Mouse (Mus musculus) heart, adult 2 months (tissue): ENCODE measurements around the gene Rbm41. TPM values are rescaled to one million over a fixed set of nuclear protein-coding genes. Genes with fewer than 3 reads are reported as not detected.

ENCODE experiments used
- DNase-seq, 2 experiments: peaks; one replicate each; pipeline ENCODE4 v3.0.0; 2021
- H3K27ac ChIP-seq: fragments of 200-600 bp; 2 replicates; pipeline ENCODE4 v1.8.1; 2022
- H3K27me3 ChIP-seq: fragments of 200-500 bp; 2 replicates; pipeline ENCODE4 v1.6.1; 2012; ENCODE audit warnings: mild to moderate bottlenecking, low read length, inconsistent platforms, mixed read lengths; ENCODE audit not compliant: control insufficient read depth, insufficient read depth
- H3K36me3 ChIP-seq: fragments of 200-500 bp; 2 replicates; pipeline ENCODE4 v1.6.1; 2012; ENCODE audit warnings: low read length, inconsistent platforms; ENCODE audit not compliant: control insufficient read depth, insufficient read depth
- H3K4me1 ChIP-seq: fragments of 200-500 bp; 2 replicates; pipeline ENCODE4 v1.6.1; 2011; ENCODE audit warnings: low read length; ENCODE audit not compliant: control insufficient read depth, insufficient read depth
- H3K4me3 ChIP-seq: fragments of 200-600 bp; 2 replicates; pipeline ENCODE4 v1.8.1; 2022
- H3K79me2 ChIP-seq: fragments of 200-500 bp; replicated peaks from 2 replicates; pipeline ENCODE4 v1.6.1; 2012; ENCODE audit warnings: mild to moderate bottlenecking, inconsistent platforms, low read length, moderate library complexity, mixed read lengths; ENCODE audit not compliant: control insufficient read depth, insufficient read depth
- H3K9ac ChIP-seq: fragments of 200-500 bp; 2 replicates; pipeline ENCODE4 v1.6.1; 2012; ENCODE audit warnings: low read depth, mild to moderate bottlenecking, control low read depth, inconsistent platforms, low read length, mixed read lengths
- CTCF ChIP-seq: fragments of 200-600 bp; IDR thresholded peaks from 2 replicates; pipeline ENCODE4 v1.8.1; 2022; ENCODE audit warnings: antibody characterized with exemption, mild to moderate bottlenecking, moderate library complexity
- EP300 ChIP-seq: fragments of 200-500 bp; IDR thresholded peaks from 2 replicates; pipeline ENCODE4 v1.6.1; 2011; ENCODE audit warnings: low read depth, low read length, control low read depth; ENCODE audit not compliant: insufficient read depth
- POLR2A ChIP-seq: fragments of 200-500 bp; IDR thresholded peaks from 2 replicates; pipeline ENCODE4 v1.6.1; 2011; ENCODE audit warnings: mild to moderate bottlenecking, low read depth, low read length, control low read depth; ENCODE audit not compliant: insufficient read depth
- WGBS: fragments of 180-500 bp; shearing (Covaris S2); methylation state at CpG from one replicate; pipeline ENCODE4 v1.1.7; 2018; 5-methylcytosine and 5-hydroxymethylcytosine counted together
- intact Hi-C: fragments of 180-260 bp; cut with DNase I; formaldehyde crosslinking; loops from one replicate; pipeline ENCODE4 v1.15.1; 2025
- long read RNA-seq: library from polyadenylated mRNA; stranded (forward); transcript quantifications from one replicate; pipeline ENCODE4 v2.0.0, GENCODE M21; 2021
- polyA plus RNA-seq: library from polyadenylated mRNA; depleted of rRNA; stranded (reverse); fragments of >200 nt; gene quantifications from 2 replicates; pipeline ENCODE4 v1.2.3, GENCODE M21; 2012; rRNA removed
- total RNA-seq, 2 experiments: library from RNA; stranded (reverse); gene quantifications; 2 replicates each; pipeline ENCODE4 v1.2.3; 2021

The Rbm41 gene
- total RNA-seq (1 to 10 TPM; 4.8 to 5.3 TPM), polyA plus RNA-seq (0.66 and 1.6 TPM in 2 replicates)
- long read RNA-seq, partial matches to known transcripts = 0 of 2 reads
- long read RNA-seq, other reads (novel, unspliced or antisense) = 1 of 2 reads

DNA sequence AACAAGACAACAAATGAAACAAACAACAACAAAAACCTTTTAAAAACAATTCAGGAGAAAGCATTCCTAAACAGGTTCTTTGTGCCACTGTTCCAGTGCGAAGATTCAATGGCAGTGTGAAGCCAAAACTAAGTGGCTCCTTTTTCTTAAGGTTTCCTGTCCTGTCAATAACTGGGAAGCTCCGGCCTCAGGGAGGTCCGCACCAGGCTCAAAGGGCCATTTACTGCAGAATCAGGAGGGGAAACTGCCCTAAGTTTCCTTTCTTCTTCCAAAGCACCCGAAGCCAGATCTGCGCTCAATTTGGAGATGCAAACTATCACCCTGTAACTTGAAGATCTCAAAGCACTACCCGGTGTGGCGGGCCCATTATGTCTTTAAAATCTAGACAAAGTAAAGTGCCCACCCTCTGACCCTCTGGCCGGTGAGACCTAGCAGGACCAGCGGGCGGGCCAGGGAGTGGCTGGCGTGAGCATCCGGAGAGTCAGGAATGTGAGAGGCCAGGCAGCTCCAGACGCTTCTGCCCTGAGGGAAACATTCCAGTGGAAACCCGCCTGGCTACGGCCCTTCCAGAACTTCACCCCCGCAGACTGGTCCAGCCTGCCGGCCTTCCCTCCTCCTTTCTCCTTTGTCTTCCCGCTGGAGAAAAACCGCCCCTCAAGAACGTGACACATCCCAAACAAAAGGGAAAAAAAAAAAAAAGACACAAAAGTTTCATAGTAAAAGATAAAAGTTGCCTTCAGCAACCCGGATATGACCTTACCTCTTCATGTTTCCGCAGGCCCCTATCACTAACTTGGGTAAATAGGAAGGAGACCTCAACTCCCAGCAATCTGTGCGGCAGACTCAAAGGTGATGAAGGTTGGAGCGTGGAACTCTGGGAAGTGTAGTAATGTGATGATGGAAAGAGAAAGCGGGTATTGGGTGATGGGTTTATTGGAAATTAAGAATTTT lies at the start of gene Rbm41:
Rbm41 (minus strand) TSS at position 856 of the 951 bp plus-strand sequence.
- H3K27me3 ChIP-seq = no peaks in the 10 kb centered on the region
- peak within 1 kb of the TSS; percentile 68 for H3K9ac ChIP-seq
- intact Hi-C loops = loop anchor here (10.0 kb wide), 1 partner anchor 123 kb away; the partner anchor contains the start of gene Morc4
- H3K4me3 ChIP-seq = peak within 1 kb of the TSS; percentile 55
- H3K79me2 ChIP-seq = 0 out of 2 replicates have a peak, but pooled peaks cover 2% of the 10 kb centered on the region
- DNase-seq = peak; percentile 54 to 56
- TF ChIP-seq CTCF = no peak
- TF ChIP-seq EP300 = no peak
- TF ChIP-seq POLR2A = no peak
- 13% methylated on average over 25 of the region's 25 CpGs for WGBS
- no peaks in the 10 kb centered on the region for H3K4me1 ChIP-seq
- peak within 1 kb of the TSS; percentile 73 for H3K27ac ChIP-seq
- no peaks in the 10 kb centered on the region for H3K36me3 ChIP-seq

DNA sequence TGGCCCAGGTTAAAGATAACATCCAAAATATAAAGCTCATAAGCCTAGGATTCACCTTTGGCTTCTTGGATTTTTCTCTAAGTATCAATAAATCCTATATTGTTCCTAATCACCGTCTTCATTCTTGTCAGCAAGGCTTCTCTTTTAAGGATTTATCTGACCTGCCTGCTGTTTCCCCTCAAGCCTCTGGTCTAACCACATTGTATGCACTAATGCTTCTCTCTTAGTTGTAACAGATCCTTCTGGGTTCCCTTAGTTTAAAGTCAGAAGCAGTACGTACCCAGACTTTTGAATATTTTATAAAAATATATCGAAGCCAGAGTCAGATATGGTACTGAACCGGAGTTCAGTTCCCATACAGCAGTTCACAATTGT lies 283 bp upstream of the Rbm41 start:
- peak overlapping the region; percentile 55 for H3K4me3 ChIP-seq
- H3K4me1 ChIP-seq = no peaks in the 10 kb centered on the region
- WGBS = 76% methylated on average over 4 of the region's 4 CpGs
- intact Hi-C loops = loop anchor here (10.0 kb wide), 1 partner anchor 124 kb away; the partner anchor contains the start of gene Morc4
- TF ChIP-seq CTCF (no peak), POLR2A (no peak), EP300 (no peak)
- H3K27ac ChIP-seq = peak overlapping the region; percentile 73; the same call in 1 of the 2 replicates
- no peaks in the 10 kb centered on the region for H3K27me3 ChIP-seq
- H3K9ac ChIP-seq = no peak overlapping the region
- DNase-seq = no peak
- H3K36me3 ChIP-seq = no peaks in the 10 kb centered on the region
- 0 out of 2 replicates have a peak, but pooled peaks cover 2% of the 10 kb centered on the region for H3K79me2 ChIP-seq

DNA sequence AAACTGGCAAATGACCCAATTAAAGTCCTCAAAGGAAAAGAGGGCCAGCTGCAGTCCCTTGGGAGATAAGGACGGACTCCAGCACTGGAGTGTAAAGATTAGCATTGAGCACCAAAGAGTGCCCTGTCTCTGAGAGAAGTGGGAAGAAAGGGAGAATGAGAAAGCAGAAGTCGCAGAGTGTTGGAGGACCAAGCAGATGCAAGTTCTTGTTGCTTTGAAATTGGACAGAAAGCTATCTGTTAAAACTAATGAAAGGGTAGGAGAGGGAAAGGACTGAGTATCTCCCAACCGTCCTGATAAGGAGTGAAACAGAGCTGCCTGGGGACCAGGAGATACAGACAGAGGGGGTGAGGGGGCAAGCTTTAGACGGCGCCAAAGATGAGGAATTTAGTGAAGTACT lies 16.3 kb downstream of the Rbm41 start:
- TF ChIP-seq CTCF (no peak), EP300 (no peak), POLR2A (no peak)
- intact Hi-C loops = no loop called here
- no peak overlapping the region for H3K9ac ChIP-seq
- no peak overlapping the region for H3K4me3 ChIP-seq
- H3K79me2 ChIP-seq = no peaks in the 10 kb centered on the region
- WGBS = 64% methylated on average over 5 of the region's 5 CpGs
- no peak for DNase-seq
- no peaks in the 10 kb centered on the region for H3K4me1 ChIP-seq
- no peak overlapping the region for H3K27ac ChIP-seq
- no peaks in the 10 kb centered on the region for H3K27me3 ChIP-seq
- H3K36me3 ChIP-seq = no peaks in the 10 kb centered on the region

DNA sequence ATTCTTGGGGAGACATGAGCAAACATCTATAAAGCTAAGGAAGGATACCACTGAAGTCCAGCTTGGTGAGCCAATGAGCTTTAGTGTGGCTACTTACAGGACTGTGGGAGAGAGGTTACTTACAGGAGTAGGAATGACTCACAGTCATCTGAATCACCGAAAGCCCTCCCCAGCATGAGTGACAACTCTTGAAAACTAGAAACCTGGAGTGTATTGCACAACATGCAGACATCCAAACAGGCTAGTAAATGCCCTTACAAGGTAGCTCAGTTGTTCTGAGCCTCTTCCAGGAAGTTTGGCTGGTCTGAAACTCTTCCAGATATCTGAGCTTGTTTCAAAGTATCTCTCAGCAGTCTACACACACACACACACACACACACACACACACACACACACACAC lies 64.9 kb downstream of the Rbm41 start:
- no peak overlapping the region for H3K27ac ChIP-seq
- H3K79me2 ChIP-seq = no peaks in the 10 kb centered on the region
- intact Hi-C loops = no loop called here
- TF ChIP-seq EP300 (no peak), POLR2A (no peak), CTCF (no peak)
- no peaks in the 10 kb centered on the region for H3K27me3 ChIP-seq
- WGBS = 71% methylated on average over 1 of the region's 1 CpGs
- no peaks in the 10 kb centered on the region for H3K4me1 ChIP-seq
- H3K36me3 ChIP-seq = no peaks in the 10 kb centered on the region
- H3K4me3 ChIP-seq = no peak overlapping the region
- no peak overlapping the region for H3K9ac ChIP-seq
- DNase-seq = no peak

DNA sequence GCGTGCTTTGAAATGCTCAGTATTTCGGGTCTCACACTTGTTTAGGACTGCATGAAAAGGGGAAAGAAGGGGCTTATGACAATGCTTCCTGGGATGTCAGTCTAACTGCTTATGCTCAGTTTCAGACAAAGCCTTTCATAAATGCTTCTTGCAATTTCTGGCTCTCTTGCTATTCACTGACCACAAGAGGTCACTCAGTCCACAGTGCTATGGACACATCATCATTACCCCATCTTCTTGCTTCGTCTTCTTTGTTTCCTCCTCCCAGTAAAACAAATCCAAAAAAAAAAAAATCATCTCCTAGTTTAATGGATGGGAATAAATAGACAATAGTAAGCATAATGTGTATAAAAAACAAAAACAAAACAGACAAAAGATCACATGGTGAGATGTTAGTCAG lies 65.9 kb downstream of the Rbm41 start:
- no peaks in the 10 kb centered on the region for H3K4me1 ChIP-seq
- 65% methylated on average over 3 of the region's 3 CpGs for WGBS
- no peaks in the 10 kb centered on the region for H3K79me2 ChIP-seq
- DNase-seq = no peak
- TF ChIP-seq EP300 (no peak), CTCF (peak; percentile 44)
- H3K4me3 ChIP-seq = no peak overlapping the region
- no peaks in the 10 kb centered on the region for H3K27me3 ChIP-seq
- H3K27ac ChIP-seq = no peak overlapping the region
- intact Hi-C loops = no loop called here
- no peak overlapping the region for H3K9ac ChIP-seq
- no peaks in the 10 kb centered on the region for H3K36me3 ChIP-seq

DNA sequence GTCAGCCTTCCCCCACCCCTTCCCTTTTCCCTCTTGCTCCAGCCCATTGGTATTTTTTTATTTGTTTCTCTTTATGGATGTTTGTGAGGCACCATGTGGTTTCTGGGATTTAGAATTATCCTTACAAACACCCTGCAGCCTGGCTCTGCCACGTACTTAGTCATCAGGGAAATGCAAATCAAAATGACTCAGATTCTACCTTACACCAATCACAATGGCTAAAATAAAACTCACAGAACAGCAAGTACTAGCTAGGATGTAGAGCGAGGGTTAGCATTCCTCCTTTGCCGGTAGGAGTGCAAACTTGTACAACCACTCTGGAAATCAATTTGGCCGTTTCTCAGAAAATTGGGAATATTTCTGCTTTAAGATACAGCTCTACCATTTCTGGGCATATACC lies 77.8 kb downstream of the Rbm41 start:
- WGBS = 78% methylated on average over 4 of the region's 4 CpGs
- no peaks in the 10 kb centered on the region for H3K4me1 ChIP-seq
- DNase-seq = no peak
- H3K36me3 ChIP-seq = no peaks in the 10 kb centered on the region
- no peak overlapping the region for H3K9ac ChIP-seq
- TF ChIP-seq POLR2A = no peak
- H3K27ac ChIP-seq = no peak overlapping the region
- H3K4me3 ChIP-seq = no peak overlapping the region
- H3K79me2 ChIP-seq = no peaks in the 10 kb centered on the region
- intact Hi-C loops = loop anchor here (5.0 kb wide), 1 partner anchor 387 kb away; no protein-coding TSS in a partner anchor
- no peaks in the 10 kb centered on the region for H3K27me3 ChIP-seq
